Mouse (Mus musculus): ENCODE results near the gene Iffo1.

DNA sequence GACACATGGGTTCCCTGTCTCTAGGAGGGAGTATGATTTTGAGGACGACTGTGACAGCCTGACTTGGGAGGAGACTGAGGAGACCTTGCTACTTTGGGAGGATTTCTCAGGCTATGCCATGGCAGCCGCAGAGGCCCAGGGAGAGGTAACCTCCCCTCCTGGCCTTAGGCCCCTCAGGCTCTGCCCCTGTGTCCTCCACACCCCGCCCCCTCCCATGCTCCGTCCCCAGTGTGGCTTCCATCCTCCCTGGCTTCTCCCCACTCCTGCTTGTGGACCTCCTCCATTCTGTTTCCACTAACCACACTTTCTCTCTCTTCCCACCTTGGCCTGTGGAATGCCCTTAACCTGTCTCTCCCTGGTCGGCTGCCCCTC, 8.0 kb downstream of the Iffo1 start:
- TF ChIP-seq CTCF (conservative IDR thresholded peaks at IDR 0.05; ENCODE audit: low read length) (no peak), NANOG (IDR thresholded peaks at IDR 0.05; ENCODE audit: borderline replicate concordance, low read length) (no peak)

Data from E14TG2a.4 (cell line).